Mouse (Mus musculus): ENCODE measurements at regions not wholly inside any gene's neighbourhood (a gene's known extent, or its start where the extent isn't known, plus 50 kb on each side); places are given as distances from the start of the nearest gene placed in this dataset.

DNA sequence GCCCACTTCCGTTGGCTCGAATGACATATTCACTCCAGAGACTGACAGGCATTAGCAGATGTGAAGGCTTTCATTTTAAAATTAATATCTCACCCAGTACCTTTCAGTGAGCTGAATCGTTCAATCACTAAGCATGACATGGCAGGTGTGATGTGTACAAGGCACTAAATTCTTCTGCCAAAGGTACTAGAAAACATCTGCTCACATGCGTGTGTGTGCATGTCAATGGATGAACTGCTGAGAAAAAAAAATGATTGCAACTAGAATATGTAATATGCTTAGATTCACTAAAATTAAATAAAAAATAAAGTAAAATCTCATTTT, 191.6 kb upstream of the Mageb18 start:
- ATAC-seq (ENCODE audit: low FRiP score, low TSS enrichment) = no peak
- H3K4me3 ChIP-seq (ENCODE audit: low read depth, low read length) = no peak overlapping the region
- no peak overlapping the region for H3K9ac ChIP-seq (ENCODE audit: low read length)
- no peak overlapping the region for H3K27ac ChIP-seq (replicated peaks)
- H3K9me3 ChIP-seq (ENCODE audit: control insufficient read depth, low read length) = no peaks in the 10 kb centered on the region
- H3K4me2 ChIP-seq (replicated peaks; ENCODE audit: low read depth) = no peak overlapping the region
- H3K36me3 ChIP-seq (ENCODE audit: control insufficient read depth, insufficient read depth, low read length) = no peaks in the 10 kb centered on the region
- no peak for TF ChIP-seq CTCF (IDR thresholded peaks at IDR 0.05; ENCODE audit: low read depth)
- no peak for TF ChIP-seq EP300 (optimal IDR thresholded peaks at IDR 0.05)
- WGBS = 83% methylated on average over 4 of the region's 4 CpGs
- no peaks in the 10 kb centered on the region for H3K4me1 ChIP-seq (replicated peaks; ENCODE audit: control insufficient read depth, insufficient read depth)
- DNase-seq (ENCODE audit: low spot score) = no peak
- no peaks in the 10 kb centered on the region for H3K27me3 ChIP-seq (ENCODE audit: control insufficient read depth, insufficient read depth, low read length)

- no peak overlapping the region for H3K4me3 ChIP-seq (ENCODE audit: low read depth, low read length)
- H3K9me3 ChIP-seq (ENCODE audit: control insufficient read depth, low read length) = no peaks in the 10 kb centered on the region
- H3K27me3 ChIP-seq (ENCODE audit: control insufficient read depth, insufficient read depth, low read length) = no peaks in the 10 kb centered on the region
- ATAC-seq (ENCODE audit: low FRiP score, low TSS enrichment) = no peak
- H3K36me3 ChIP-seq (ENCODE audit: control insufficient read depth, insufficient read depth, low read length) = no peaks in the 10 kb centered on the region
- no peak overlapping the region for H3K9ac ChIP-seq (ENCODE audit: low read length)
- TF ChIP-seq CTCF (IDR thresholded peaks at IDR 0.05; ENCODE audit: low read depth) = no peak
- no peak for TF ChIP-seq EP300 (optimal IDR thresholded peaks at IDR 0.05)
- 71% methylated on average over 5 of the region's 5 CpGs for WGBS
- no peak overlapping the region for H3K4me2 ChIP-seq (replicated peaks; ENCODE audit: low read depth)
- H3K27ac ChIP-seq (replicated peaks) = no peak overlapping the region
- no peaks in the 10 kb centered on the region for H3K4me1 ChIP-seq (replicated peaks; ENCODE audit: control insufficient read depth, insufficient read depth)
- DNase-seq (ENCODE audit: low spot score) = no peak
Measured at GRCm38 (mm10) chrX:92790323-92791022, 191.1 kb upstream of the Mageb18 start.

DNA sequence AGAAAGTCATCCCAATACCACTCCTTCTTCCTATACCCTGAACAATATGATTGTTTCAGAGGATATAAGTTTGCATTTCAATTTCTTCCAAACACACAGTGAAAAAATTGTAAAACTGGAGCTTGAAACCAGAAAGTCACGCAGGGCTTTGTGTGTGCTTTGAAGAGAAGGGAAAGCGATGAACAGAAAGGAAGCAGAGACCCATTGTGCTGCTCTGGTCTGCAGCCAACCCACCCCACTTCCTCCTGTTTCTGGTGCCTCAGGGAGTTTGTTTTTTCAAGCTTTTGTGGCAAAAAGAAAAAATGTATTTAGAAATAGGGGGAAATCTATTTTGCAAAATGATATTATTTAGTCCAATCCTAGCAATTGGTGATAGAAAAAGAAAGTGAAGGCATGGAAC, 187.4 kb upstream of the Mageb18 start:
- ATAC-seq (ENCODE audit: low FRiP score, low TSS enrichment) = no peak
- no peaks in the 10 kb centered on the region for H3K9me3 ChIP-seq (ENCODE audit: control insufficient read depth, low read length)
- H3K27ac ChIP-seq (replicated peaks) = no peak overlapping the region
- no peak overlapping the region for H3K4me2 ChIP-seq (replicated peaks; ENCODE audit: low read depth)
- no peaks in the 10 kb centered on the region for H3K4me1 ChIP-seq (replicated peaks; ENCODE audit: control insufficient read depth, insufficient read depth)
- no peak overlapping the region for H3K9ac ChIP-seq (ENCODE audit: low read length)
- no peaks in the 10 kb centered on the region for H3K27me3 ChIP-seq (ENCODE audit: control insufficient read depth, insufficient read depth, low read length)
- H3K4me3 ChIP-seq (ENCODE audit: low read depth, low read length) = no peak overlapping the region
- WGBS = 47% methylated on average over 2 of the region's 2 CpGs
- TF ChIP-seq EP300 (optimal IDR thresholded peaks at IDR 0.05) (no peak), CTCF (IDR thresholded peaks at IDR 0.05; ENCODE audit: low read depth) (no peak)
- no peaks in the 10 kb centered on the region for H3K36me3 ChIP-seq (ENCODE audit: control insufficient read depth, insufficient read depth, low read length)
- DNase-seq (ENCODE audit: low spot score) = no peak

DNA sequence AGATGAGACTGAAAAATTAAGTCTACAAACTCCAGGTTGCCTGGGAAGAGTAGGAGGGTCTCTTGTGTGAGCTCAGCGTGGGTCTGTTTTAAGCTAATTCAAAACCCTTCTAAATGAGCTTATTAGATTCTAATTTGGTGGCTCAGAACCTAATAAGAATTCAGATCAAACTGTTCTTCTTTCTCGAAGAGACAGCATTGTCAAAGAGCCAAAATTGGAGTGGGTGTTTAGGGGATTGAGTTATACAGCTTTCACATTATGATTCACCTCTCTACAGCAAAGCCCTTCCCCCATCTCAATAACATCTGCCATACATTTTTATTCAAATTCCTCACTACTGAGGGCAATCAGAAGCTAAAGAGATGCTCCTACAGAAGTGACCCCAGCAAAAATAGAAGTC, 140.7 kb upstream of the Mageb18 start:
- H3K4me3 ChIP-seq (ENCODE audit: low read depth, low read length) = no peak overlapping the region
- H3K27me3 ChIP-seq (ENCODE audit: control insufficient read depth, insufficient read depth, low read length) = no peaks in the 10 kb centered on the region
- DNase-seq (ENCODE audit: low spot score) (no peak), ATAC-seq (ENCODE audit: low FRiP score, low TSS enrichment) (no peak)
- TF ChIP-seq EP300 (optimal IDR thresholded peaks at IDR 0.05) (no peak), CTCF (IDR thresholded peaks at IDR 0.05; ENCODE audit: low read depth) (no peak)
- no peak overlapping the region for H3K4me2 ChIP-seq (replicated peaks; ENCODE audit: low read depth)
- H3K9me3 ChIP-seq (ENCODE audit: control insufficient read depth, low read length) = no peaks in the 10 kb centered on the region
- 52% methylated on average over 2 of the region's 2 CpGs for WGBS
- H3K9ac ChIP-seq (ENCODE audit: low read length) = no peak overlapping the region
- no peaks in the 10 kb centered on the region for H3K36me3 ChIP-seq (ENCODE audit: control insufficient read depth, insufficient read depth, low read length)
- H3K27ac ChIP-seq (replicated peaks) = no peak overlapping the region
- no peaks in the 10 kb centered on the region for H3K4me1 ChIP-seq (replicated peaks; ENCODE audit: control insufficient read depth, insufficient read depth)

- TF ChIP-seq CTCF (IDR thresholded peaks at IDR 0.05; ENCODE audit: low read depth) = no peak
- TF ChIP-seq EP300 (optimal IDR thresholded peaks at IDR 0.05) = no peak
- H3K27me3 ChIP-seq (ENCODE audit: control insufficient read depth, insufficient read depth, low read length) = no peaks in the 10 kb centered on the region
- H3K27ac ChIP-seq (replicated peaks) = no peak overlapping the region
- no peaks in the 10 kb centered on the region for H3K36me3 ChIP-seq (ENCODE audit: control insufficient read depth, insufficient read depth, low read length)
- no peak overlapping the region for H3K9ac ChIP-seq (ENCODE audit: low read length)
- ATAC-seq (ENCODE audit: low FRiP score, low TSS enrichment) (no peak), DNase-seq (ENCODE audit: low spot score) (no peak)
- H3K9me3 ChIP-seq (ENCODE audit: control insufficient read depth, low read length) = no peaks in the 10 kb centered on the region
- H3K4me1 ChIP-seq (replicated peaks; ENCODE audit: control insufficient read depth, insufficient read depth) = no peaks in the 10 kb centered on the region
- no peak overlapping the region for H3K4me3 ChIP-seq (ENCODE audit: low read depth, low read length)
- 9% methylated on average over 1 of the region's 1 CpGs for WGBS
- H3K4me2 ChIP-seq (replicated peaks; ENCODE audit: low read depth) = no peak overlapping the region
Measured at GRCm38 (mm10) chrX:92710279-92710678, 110.9 kb upstream of the Mageb18 start.

DNA sequence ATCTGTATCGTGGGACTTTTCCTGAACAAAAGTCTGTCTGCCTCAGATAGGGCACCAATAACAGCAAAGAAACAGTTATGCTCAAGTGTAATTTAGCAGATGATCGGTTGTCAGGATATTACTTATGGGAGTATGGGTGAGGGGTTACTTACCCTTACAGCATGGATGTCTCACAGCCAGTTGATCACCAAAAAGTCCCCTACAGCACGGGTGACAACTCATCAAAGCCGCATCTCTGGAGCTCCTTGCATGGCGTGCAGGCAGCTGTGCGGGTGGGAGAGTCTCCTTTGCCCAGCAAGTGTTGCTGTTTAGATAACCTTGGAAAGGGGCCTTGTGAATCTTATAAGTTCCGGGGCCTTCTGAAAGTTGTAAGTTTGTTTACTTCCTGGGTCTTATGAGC, 80.4 kb upstream of the Mageb18 start:
- Histone ChIP-seq H3K27ac (replicated peaks) (no peak overlapping the region), H3K4me3 (ENCODE audit: low read depth, low read length) (no peak overlapping the region), H3K36me3 (ENCODE audit: control insufficient read depth, insufficient read depth, low read length) (no peaks in the 10 kb centered on the region), H3K4me1 (replicated peaks; ENCODE audit: control insufficient read depth, insufficient read depth) (no peaks in the 10 kb centered on the region), H3K9me3 (ENCODE audit: control insufficient read depth, low read length) (no peaks in the 10 kb centered on the region), H3K4me2 (replicated peaks; ENCODE audit: low read depth) (no peak overlapping the region), H3K27me3 (ENCODE audit: control insufficient read depth, insufficient read depth, low read length) (no peaks in the 10 kb centered on the region), H3K9ac (ENCODE audit: low read length) (no peak overlapping the region)
- TF ChIP-seq CTCF (IDR thresholded peaks at IDR 0.05; ENCODE audit: low read depth) = no peak
- TF ChIP-seq EP300 (optimal IDR thresholded peaks at IDR 0.05) = no peak
- 56% methylated on average over 7 of the region's 7 CpGs for WGBS
- DNase-seq (ENCODE audit: low spot score) (no peak), ATAC-seq (ENCODE audit: low FRiP score, low TSS enrichment) (no peak)

Measured in stomach, postnatal 0 days (tissue).